Mouse (Mus musculus) heart, adult 2 months (tissue): ENCODE measurements around the gene Pik3cb. TPM values are rescaled to one million over a fixed set of nuclear protein-coding genes. Genes with fewer than 3 reads are reported as not detected.

Source experiments
- DNase-seq, 2 experiments: peaks; one replicate each; pipeline ENCODE4 v3.0.0; 2021
- H3K27ac ChIP-seq: fragments of 200-600 bp; 2 replicates; pipeline ENCODE4 v1.8.1; 2022
- H3K27me3 ChIP-seq: fragments of 200-500 bp; 2 replicates; pipeline ENCODE4 v1.6.1; 2012; ENCODE audit warnings: mild to moderate bottlenecking, low read length, inconsistent platforms, mixed read lengths; ENCODE audit not compliant: control insufficient read depth, insufficient read depth
- H3K36me3 ChIP-seq: fragments of 200-500 bp; 2 replicates; pipeline ENCODE4 v1.6.1; 2012; ENCODE audit warnings: low read length, inconsistent platforms; ENCODE audit not compliant: control insufficient read depth, insufficient read depth
- H3K4me1 ChIP-seq: fragments of 200-500 bp; 2 replicates; pipeline ENCODE4 v1.6.1; 2011; ENCODE audit warnings: low read length; ENCODE audit not compliant: control insufficient read depth, insufficient read depth
- H3K4me3 ChIP-seq: fragments of 200-600 bp; 2 replicates; pipeline ENCODE4 v1.8.1; 2022
- H3K79me2 ChIP-seq: fragments of 200-500 bp; replicated peaks from 2 replicates; pipeline ENCODE4 v1.6.1; 2012; ENCODE audit warnings: mild to moderate bottlenecking, inconsistent platforms, low read length, moderate library complexity, mixed read lengths; ENCODE audit not compliant: control insufficient read depth, insufficient read depth
- H3K9ac ChIP-seq: fragments of 200-500 bp; 2 replicates; pipeline ENCODE4 v1.6.1; 2012; ENCODE audit warnings: low read depth, mild to moderate bottlenecking, control low read depth, inconsistent platforms, low read length, mixed read lengths
- CTCF ChIP-seq: fragments of 200-600 bp; IDR thresholded peaks from 2 replicates; pipeline ENCODE4 v1.8.1; 2022; ENCODE audit warnings: antibody characterized with exemption, mild to moderate bottlenecking, moderate library complexity
- EP300 ChIP-seq: fragments of 200-500 bp; IDR thresholded peaks from 2 replicates; pipeline ENCODE4 v1.6.1; 2011; ENCODE audit warnings: low read depth, low read length, control low read depth; ENCODE audit not compliant: insufficient read depth
- POLR2A ChIP-seq: fragments of 200-500 bp; IDR thresholded peaks from 2 replicates; pipeline ENCODE4 v1.6.1; 2011; ENCODE audit warnings: mild to moderate bottlenecking, low read depth, low read length, control low read depth; ENCODE audit not compliant: insufficient read depth
- WGBS: fragments of 180-500 bp; shearing (Covaris S2); methylation state at CpG from one replicate; pipeline ENCODE4 v1.1.7; 2018; 5-methylcytosine and 5-hydroxymethylcytosine counted together
- intact Hi-C: fragments of 180-260 bp; cut with DNase I; formaldehyde crosslinking; loops from one replicate; pipeline ENCODE4 v1.15.1; 2025
- polyA plus RNA-seq: library from polyadenylated mRNA; depleted of rRNA; stranded (reverse); fragments of >200 nt; gene quantifications from 2 replicates; pipeline ENCODE4 v1.2.3, GENCODE M21; 2012
- total RNA-seq, 2 experiments: library from RNA; stranded (reverse); gene quantifications; 2 replicates each; pipeline ENCODE4 v1.2.3; 2021

The Pik3cb gene
- total and polyA plus RNA-seq, 3 experiments: 2.6 to 10.8 (median 10.0) TPM

GRCm38 (mm10) chr9:99110213-99110612 is 30.2 kb downstream of the Pik3cb start:
- H3K4me3 ChIP-seq: no peak overlapping the region
- intact Hi-C loops: no loop called here
- TF ChIP-seq CTCF (no peak), EP300 (no peak), POLR2A (no peak)
- no peaks in the 10 kb centered on the region for H3K79me2 ChIP-seq
- H3K4me1 ChIP-seq: peaks cover 1% of the 10 kb centered on the region
- H3K36me3 ChIP-seq: no peaks in the 10 kb centered on the region
- WGBS: 53% methylated on average over 5 of the region's 5 CpGs
- no peak overlapping the region for H3K27ac ChIP-seq
- no peak overlapping the region for H3K9ac ChIP-seq
- no peaks in the 10 kb centered on the region for H3K27me3 ChIP-seq
- DNase-seq: no peak

- Histone ChIP-seq H3K27me3 (no peaks in the 10 kb centered on the region), H3K4me3 (no peak overlapping the region), H3K27ac (peak overlapping the region; percentile 28; the same call in 1 of the 2 replicates), H3K9ac (no peak overlapping the region), H3K4me1 (peaks cover 1% of the 10 kb centered on the region), H3K36me3 (no peaks in the 10 kb centered on the region), H3K79me2 (no peaks in the 10 kb centered on the region)
- intact Hi-C loops: no loop called here
- no peak for DNase-seq
- 65% methylated on average over 3 of the region's 3 CpGs for WGBS
- TF ChIP-seq CTCF: no peak
- no peak for TF ChIP-seq EP300
- no peak for TF ChIP-seq POLR2A
These were observed 30.8 kb downstream of the Pik3cb start for GRCm38 (mm10) chr9:99109585-99109984.

GRCm38 (mm10) chr9:99104449-99104848 is 36.0 kb downstream of the Pik3cb start:
- Histone ChIP-seq H3K27me3 (no peaks in the 10 kb centered on the region), H3K79me2 (no peaks in the 10 kb centered on the region), H3K36me3 (peaks cover 7% of the 10 kb centered on the region), H3K9ac (no peak overlapping the region), H3K4me1 (peaks cover 2% of the 10 kb centered on the region), H3K27ac (peak overlapping the region; percentile 12), H3K4me3 (no peak overlapping the region)
- DNase-seq: no peak
- TF ChIP-seq CTCF (peak; percentile 56), EP300 (no peak)
- intact Hi-C loops: loop anchor here (2.0 kb wide), 1 partner anchor 24 kb away; no protein-coding TSS in a partner anchor
- 93% methylated on average over 2 of the region's 2 CpGs for WGBS

- peak in 1 of 2 experiments; percentile 24 for DNase-seq
These were observed 36.6 kb downstream of the Pik3cb start for GRCm38 (mm10) chr9:99103865-99104264.

GRCm38 (mm10) chr9:99098482-99099129 is 41.8 kb downstream of the Pik3cb start:
- TF ChIP-seq POLR2A (peak; percentile 50; the same call in 1 of the 2 replicates), EP300 (no peak), CTCF (peak; percentile 28; the same call in 1 of the 2 replicates)
- peak; percentile 34 to 37 for DNase-seq
- intact Hi-C loops: loop anchor here (5.0 kb wide), 1 partner anchor 39 kb away; no protein-coding TSS in a partner anchor
- H3K27ac ChIP-seq: peak overlapping the region; percentile 92
- no peaks in the 10 kb centered on the region for H3K79me2 ChIP-seq
- peak overlapping the region; percentile 48 for H3K9ac ChIP-seq
- H3K27me3 ChIP-seq: no peaks in the 10 kb centered on the region
- peaks cover 11% of the 10 kb centered on the region for H3K4me1 ChIP-seq
- 25% methylated on average over 11 of the region's 11 CpGs for WGBS
- H3K4me3 ChIP-seq: peak overlapping the region; percentile 15
- peaks cover 12% of the 10 kb centered on the region for H3K36me3 ChIP-seq

More at GRCm38 (mm10) chr9:99103865-99104264, 36.6 kb downstream of the Pik3cb start:
- 0 out of 2 replicates have a peak, but pooled peaks have one; percentile 38 for TF ChIP-seq EP300
- no peak for TF ChIP-seq CTCF
- H3K4me3 ChIP-seq: no peak overlapping the region
- peaks cover 7% of the 10 kb centered on the region for H3K36me3 ChIP-seq
- WGBS: 36% methylated on average over 3 of the region's 3 CpGs
- peaks cover 3% of the 10 kb centered on the region for H3K4me1 ChIP-seq
- H3K9ac ChIP-seq: no peak overlapping the region
- peak overlapping the region; percentile 55 for H3K27ac ChIP-seq
- intact Hi-C loops: loop anchor here (2.0 kb wide), 1 partner anchor 23 kb away; no protein-coding TSS in a partner anchor
- no peaks in the 10 kb centered on the region for H3K79me2 ChIP-seq
- no peaks in the 10 kb centered on the region for H3K27me3 ChIP-seq

- Histone ChIP-seq H3K79me2 (no peaks in the 10 kb centered on the region), H3K9ac (no peak overlapping the region), H3K4me1 (peaks cover 10% of the 10 kb centered on the region), H3K4me3 (no peak overlapping the region; the same call in 1 of the 2 replicates), H3K36me3 (peaks cover 11% of the 10 kb centered on the region), H3K27me3 (no peaks in the 10 kb centered on the region), H3K27ac (peak overlapping the region; percentile 92)
- no peak for TF ChIP-seq CTCF
- TF ChIP-seq POLR2A: 0 out of 2 replicates have a peak, but pooled peaks have one; percentile 28
- 0 out of 2 replicates have a peak, but pooled peaks have one; percentile 20 for TF ChIP-seq EP300
- intact Hi-C loops: loop anchor here (5.0 kb wide), 1 partner anchor 40 kb away; no protein-coding TSS in a partner anchor
- peak in 1 of 2 experiments; percentile 16 for DNase-seq
- WGBS: 33% methylated on average over 1 of the region's 1 CpGs
These were observed 42.8 kb downstream of the Pik3cb start for GRCm38 (mm10) chr9:99097668-99098067.
